Mouse (Mus musculus) kidney, adult 2 months (tissue): ENCODE results near the gene Zp1. TPM values are rescaled to one million over a fixed set of nuclear protein-coding genes. Genes with fewer than 3 reads are reported as not detected.

ENCODE experiments used
- DNase-seq: peaks from one replicate; pipeline ENCODE4 v3.0.0; 2021
- H3K27ac ChIP-seq: fragments of 200-500 bp; 2 replicates; pipeline ENCODE4 v1.5.1; 2012; ENCODE audit warnings: low read depth, low read length, control low read depth, inconsistent platforms; ENCODE audit not compliant: insufficient read depth
- H3K27me3 ChIP-seq: fragments of 200-500 bp; replicated peaks from 2 replicates; pipeline ENCODE4 v1.6.1; 2012; ENCODE audit warnings: mild to moderate bottlenecking, moderate library complexity, low read length, inconsistent platforms; ENCODE audit not compliant: control insufficient read depth, insufficient read depth
- H3K36me3 ChIP-seq: fragments of 200-500 bp; 2 replicates; pipeline ENCODE4 v1.6.1; 2012; ENCODE audit warnings: mild to moderate bottlenecking, moderate library complexity, low read length, inconsistent platforms; ENCODE audit not compliant: control insufficient read depth, insufficient read depth
- H3K4me1 ChIP-seq: fragments of 200-500 bp; 2 replicates; pipeline ENCODE4 v1.6.1; 2011; ENCODE audit warnings: low read length; ENCODE audit not compliant: control insufficient read depth, insufficient read depth
- H3K4me3 ChIP-seq: fragments of 200-500 bp; 2 replicates; pipeline ENCODE4 v1.5.1; 2011; ENCODE audit warnings: mild to moderate bottlenecking, low read depth, low read length, control low read depth; ENCODE audit not compliant: insufficient read depth
- CTCF ChIP-seq: fragments of 200-500 bp; conservative IDR thresholded peaks from 2 replicates; pipeline ENCODE4 v1.5.1; 2011; ENCODE audit warnings: low read depth, mild to moderate bottlenecking, control low read depth, low read length, moderate library complexity, mixed read lengths; ENCODE audit not compliant: insufficient read depth, insufficient read length
- POLR2A ChIP-seq: fragments of 200-500 bp; IDR thresholded peaks from one replicate; pipeline ENCODE4 v1.6.1; 2011; ENCODE audit warnings: low read depth, low read length, control low read depth
- WGBS: fragments of 180-500 bp; shearing (Covaris S2); methylation state at CpG from one replicate; pipeline ENCODE4 v1.1.7; 2018; 5-methylcytosine and 5-hydroxymethylcytosine counted together
- polyA plus RNA-seq: library from polyadenylated mRNA; depleted of rRNA; stranded (reverse); fragments of >200 nt; gene quantifications from 2 replicates; pipeline ENCODE4 v1.2.3, GENCODE M21; 2012; rRNA removed

Gene Zp1
- polyA plus RNA-seq: 0.05 TPM in 1 of 2 replicates, not detected in the other

DNA sequence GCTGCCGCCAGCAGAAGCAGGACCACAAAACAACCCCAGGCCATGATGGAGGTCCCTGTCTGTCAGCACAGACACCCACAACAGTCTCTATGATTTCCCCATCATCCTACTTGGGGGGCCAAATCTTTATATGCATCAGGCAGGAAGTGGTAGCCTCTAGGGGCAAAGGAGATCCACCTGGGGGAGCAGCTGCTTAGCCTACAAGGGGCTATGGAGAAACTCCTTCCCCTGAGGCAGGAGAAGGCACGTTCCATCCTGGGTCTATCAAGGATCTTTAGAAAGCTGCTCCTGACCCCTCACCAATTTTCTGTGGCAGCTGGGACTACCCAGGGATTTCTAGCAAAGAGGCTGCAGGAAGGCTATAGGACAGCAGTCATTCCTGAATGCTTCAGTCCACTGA lies at the start of gene Zp1:
Gene Zp1 (minus strand): TSS at position 101 of the 400 bp plus-strand sequence.
- no peak for DNase-seq
- Histone ChIP-seq H3K27me3 (no peaks in the 10 kb centered on the region), H3K4me3 (no peak within 1 kb of the TSS), H3K4me1 (no peaks in the 10 kb centered on the region), H3K27ac (no peak within 1 kb of the TSS), H3K36me3 (no peaks in the 10 kb centered on the region)
- TF ChIP-seq POLR2A (no peak), CTCF (no peak)
- WGBS: 67% methylated on average over 2 of the region's 2 CpGs

DNA sequence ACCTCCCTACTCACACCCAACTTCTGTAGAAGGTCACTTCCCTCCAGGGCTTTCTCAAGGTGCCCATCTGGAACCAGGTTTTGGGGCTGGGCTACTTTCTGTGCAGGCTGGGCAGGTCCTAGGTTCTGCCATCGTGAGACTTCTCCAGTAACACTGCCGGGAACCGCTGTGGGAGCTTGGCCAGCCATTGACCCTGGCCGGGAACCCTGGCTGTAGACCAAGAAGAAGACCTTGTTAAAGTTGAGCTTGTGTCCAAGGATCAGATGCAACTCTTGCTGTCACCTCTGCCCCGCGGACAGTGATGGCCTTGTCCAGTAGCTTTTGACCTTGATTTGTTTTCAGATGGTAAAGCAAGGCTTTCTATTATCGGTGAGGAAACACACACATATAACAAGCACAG lies 48.1 kb upstream of the Zp1 start:
- WGBS: 72% methylated on average over 7 of the region's 7 CpGs
- Histone ChIP-seq H3K4me3 (no peak overlapping the region), H3K27ac (no peak overlapping the region), H3K4me1 (no peaks in the 10 kb centered on the region), H3K36me3 (no peaks in the 10 kb centered on the region), H3K27me3 (no peaks in the 10 kb centered on the region)
- no peak for DNase-seq
- TF ChIP-seq POLR2A (no peak), CTCF (no peak)

DNA sequence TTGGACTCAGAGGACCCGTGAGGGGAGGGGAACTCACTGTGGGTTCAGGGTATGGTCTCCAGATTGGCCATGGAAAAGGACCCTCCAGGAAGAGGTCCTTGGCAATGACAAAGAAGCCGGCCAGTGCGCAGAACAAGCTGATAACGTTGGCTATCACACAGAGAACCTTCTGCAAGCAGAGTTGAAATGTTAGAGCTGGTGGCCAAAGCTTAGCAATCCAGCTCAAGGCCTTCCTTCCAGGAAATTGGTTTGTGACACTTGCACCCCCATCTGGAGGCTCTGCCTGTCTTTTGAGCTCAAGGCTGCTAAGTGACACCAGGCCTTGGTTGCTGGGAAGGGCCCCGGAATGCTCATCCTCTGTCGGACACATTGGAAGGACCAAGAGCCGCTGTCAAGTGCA lies 45.3 kb upstream of the Zp1 start:
- no peak overlapping the region for H3K27ac ChIP-seq
- no peak for DNase-seq
- no peaks in the 10 kb centered on the region for H3K27me3 ChIP-seq
- no peak overlapping the region for H3K4me3 ChIP-seq
- H3K36me3 ChIP-seq: no peaks in the 10 kb centered on the region
- H3K4me1 ChIP-seq: no peaks in the 10 kb centered on the region
- TF ChIP-seq POLR2A: no peak
- TF ChIP-seq CTCF: no peak
- WGBS: 78% methylated on average over 7 of the region's 7 CpGs

GRCm38 (mm10) chr19:10959978-10960346 lies 39.5 kb upstream of the Zp1 start:
- no peak for DNase-seq
- Histone ChIP-seq H3K27me3 (no peaks in the 10 kb centered on the region), H3K36me3 (no peaks in the 10 kb centered on the region), H3K4me3 (no peak overlapping the region), H3K4me1 (no peaks in the 10 kb centered on the region), H3K27ac (no peak overlapping the region)
- TF ChIP-seq POLR2A: no peak
- TF ChIP-seq CTCF: no peak
- WGBS: 42% methylated on average over 12 of the region's 12 CpGs

GRCm38 (mm10) chr19:10959085-10959977 lies 38.9 kb upstream of the Zp1 start:
- peak; percentile 51 for TF ChIP-seq CTCF
- TF ChIP-seq POLR2A: no peak
- H3K27ac ChIP-seq: no peak overlapping the region
- H3K4me3 ChIP-seq: no peak overlapping the region
- H3K4me1 ChIP-seq: no peaks in the 10 kb centered on the region
- peak; percentile 75 for DNase-seq
- 26% methylated on average over 11 of the region's 11 CpGs for WGBS
- no peaks in the 10 kb centered on the region for H3K36me3 ChIP-seq
- no peaks in the 10 kb centered on the region for H3K27me3 ChIP-seq

DNA sequence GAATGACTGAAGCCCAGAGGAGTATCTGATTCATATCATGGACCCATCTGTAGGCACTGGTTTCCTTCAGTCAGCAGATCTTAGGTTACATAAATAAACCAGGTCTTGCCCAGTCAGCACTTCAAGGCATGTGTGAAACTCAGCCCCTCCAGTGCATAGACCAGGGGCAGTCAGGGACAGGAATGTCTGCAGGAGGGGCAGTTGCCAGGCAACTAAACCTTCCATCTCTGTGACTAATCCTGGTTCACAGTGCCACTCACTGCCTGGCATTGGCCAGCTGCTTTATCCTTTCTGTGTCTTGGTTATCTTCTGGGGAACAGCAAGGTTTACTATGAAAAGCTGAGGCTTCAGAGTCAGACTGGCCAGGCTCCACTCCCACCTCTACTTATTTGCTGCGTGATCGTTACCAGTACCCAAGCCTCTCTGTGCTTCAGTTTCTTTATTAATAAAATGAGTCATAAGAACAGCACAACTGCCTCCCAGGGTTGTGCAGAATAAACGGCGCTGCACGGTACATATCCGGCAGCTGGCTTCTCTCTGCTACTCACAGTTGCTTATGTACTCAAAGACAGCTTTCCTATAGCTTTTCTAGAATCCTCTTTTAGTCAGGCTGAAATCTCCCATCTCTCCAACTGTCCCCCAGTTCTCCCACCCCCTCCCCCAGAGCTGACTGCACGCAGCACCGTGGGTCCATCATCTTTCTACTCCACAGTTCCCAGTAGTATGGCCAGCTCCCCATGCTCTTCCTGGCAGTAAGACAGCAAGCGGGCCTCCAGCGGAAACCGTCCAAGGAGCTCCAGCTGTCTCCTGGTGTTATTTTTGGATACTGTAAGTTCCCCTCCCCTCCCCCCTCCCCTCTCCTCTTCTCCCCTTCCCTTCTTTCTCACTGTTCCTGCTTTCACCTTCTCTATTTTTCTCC lies 31.8 kb upstream of the Zp1 start:
- H3K4me1 ChIP-seq: peaks cover 9% of the 10 kb centered on the region
- DNase-seq: peak; percentile 24
- no peaks in the 10 kb centered on the region for H3K36me3 ChIP-seq
- H3K4me3 ChIP-seq: no peak overlapping the region
- no peaks in the 10 kb centered on the region for H3K27me3 ChIP-seq
- WGBS: 56% methylated on average over 11 of the region's 11 CpGs
- TF ChIP-seq CTCF (no peak), POLR2A (no peak)
- 0 out of 2 replicates have a peak overlapping the region, but pooled peaks have one; percentile 39 for H3K27ac ChIP-seq
